Mouse (Mus musculus) lung, embryonic 15.5 days (tissue): ENCODE measurements around the gene Spa17. TPM values are rescaled to one million over a fixed set of nuclear protein-coding genes. Genes with fewer than 3 reads are reported as not detected.

Experiments
- ATAC-seq: fragments of 200-750 bp; cut with Nextera tagmentation; 2 replicates; pipeline ENCODE4 v1.8.0; 2017; ENCODE audit warnings: moderate number of reproducible peaks, borderline replicate concordance; ENCODE audit not compliant: low FRiP score, low TSS enrichment; ENCODE audit errors: extremely low read depth
- H3K27ac ChIP-seq: fragments of 300-500 bp; sonication (generic); 2 replicates; pipeline ENCODE4 v1.5.1; 2015; ENCODE audit warnings: moderate library complexity, mild to moderate bottlenecking, inconsistent platforms
- H3K27me3 ChIP-seq: fragments of 300-500 bp; sonication (generic); 2 replicates; pipeline ENCODE4 v1.6.1; 2015; ENCODE audit warnings: inconsistent platforms
- H3K36me3 ChIP-seq: fragments of 300-500 bp; sonication (generic); 2 replicates; pipeline ENCODE4 v1.6.1; 2015; ENCODE audit warnings: inconsistent platforms
- H3K4me1 ChIP-seq: fragments of 300-500 bp; sonication (generic); 2 replicates; pipeline ENCODE4 v1.6.1; 2015; ENCODE audit warnings: inconsistent platforms
- H3K4me2 ChIP-seq: fragments of 300-500 bp; sonication (generic); 2 replicates; pipeline ENCODE4 v1.6.1; 2015; ENCODE audit warnings: inconsistent platforms, mild to moderate bottlenecking, moderate library complexity
- H3K4me3 ChIP-seq: fragments of 300-500 bp; sonication (generic); 2 replicates; pipeline ENCODE4 v1.5.1; 2015; ENCODE audit warnings: mild to moderate bottlenecking, inconsistent platforms
- H3K9ac ChIP-seq: fragments of 300-500 bp; sonication (generic); 2 replicates; pipeline ENCODE4 v1.6.1; 2015; ENCODE audit warnings: inconsistent platforms
- H3K9me3 ChIP-seq: fragments of 300-500 bp; sonication (generic); 2 replicates; pipeline ENCODE4 v1.6.1; 2016; ENCODE audit warnings: inconsistent platforms
- WGBS: fragments of 180-500 bp; shearing (Covaris S2); methylation state at CpG from one replicate; pipeline ENCODE4 v1.1.7; 2015; 5-methylcytosine and 5-hydroxymethylcytosine counted together
- polyA plus RNA-seq: library from polyadenylated mRNA; unstranded; fragments of >200 nt; fragmentation: Nextera tagmentation; extraction: Ambion mirVana; gene quantifications from 2 replicates; pipeline ENCODE4 v1.2.1, GENCODE M21; 2015

The Spa17 gene
- polyA plus RNA-seq, 1 experiment from 2014 or later = 8.2 TPM

DNA sequence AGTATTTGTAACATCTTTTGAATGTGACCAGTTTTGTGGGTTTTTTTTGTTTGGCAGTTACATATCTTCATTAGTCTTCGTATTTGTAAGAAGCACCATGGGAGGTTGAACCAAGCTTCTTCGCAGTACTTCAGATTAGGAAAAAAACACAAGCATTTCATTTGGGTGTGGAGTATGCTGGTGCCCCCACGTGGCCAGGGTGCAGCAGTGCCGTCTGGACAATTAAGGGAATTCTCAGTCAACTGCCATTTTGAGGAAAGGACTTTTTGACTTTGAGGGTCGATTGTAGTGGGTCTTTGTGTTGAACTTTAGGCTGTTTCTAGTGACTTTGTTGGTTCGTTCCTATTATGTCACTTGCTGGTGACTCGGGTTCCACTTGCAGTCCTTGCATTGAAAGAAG lies 22.8 kb upstream of the Spa17 start:
- Histone ChIP-seq H3K4me3 (no peak overlapping the region), H3K27me3 (no peaks in the 10 kb centered on the region), H3K9me3 (no peaks in the 10 kb centered on the region), H3K4me2 (no peak overlapping the region), H3K27ac (no peak overlapping the region; the same call in 1 of the 2 replicates), H3K4me1 (peaks cover 20% of the 10 kb centered on the region), H3K36me3 (no peaks in the 10 kb centered on the region), H3K9ac (no peak overlapping the region)
- 14% methylated on average over 7 of the region's 7 CpGs for WGBS
- ATAC-seq = no peak

DNA sequence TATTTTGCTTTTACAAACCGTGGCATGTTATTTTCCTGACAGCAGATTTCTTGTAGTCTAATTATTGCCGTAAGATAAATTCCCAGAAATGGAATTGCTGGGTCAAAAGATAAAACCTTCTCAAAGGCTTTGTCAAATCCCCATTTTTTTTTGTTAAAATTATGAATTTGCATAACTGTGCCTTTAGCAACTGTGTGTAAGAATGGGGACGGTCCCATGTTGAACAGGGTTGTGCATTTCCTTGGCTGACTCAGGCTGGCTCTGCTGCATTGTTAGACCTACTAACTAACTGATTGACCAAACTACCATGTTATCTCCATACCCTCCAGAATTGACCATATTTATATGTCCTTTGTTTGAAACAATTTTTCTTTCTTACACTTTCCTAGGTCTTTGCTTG lies 20.7 kb upstream of the Spa17 start:
- Histone ChIP-seq H3K27me3 (no peaks in the 10 kb centered on the region), H3K9ac (no peak overlapping the region), H3K4me3 (no peak overlapping the region), H3K4me2 (no peak overlapping the region), H3K36me3 (no peaks in the 10 kb centered on the region), H3K9me3 (no peaks in the 10 kb centered on the region), H3K4me1 (peaks cover 20% of the 10 kb centered on the region), H3K27ac (no peak overlapping the region)
- ATAC-seq = no peak
- WGBS = 88% methylated on average over 3 of the region's 3 CpGs

DNA sequence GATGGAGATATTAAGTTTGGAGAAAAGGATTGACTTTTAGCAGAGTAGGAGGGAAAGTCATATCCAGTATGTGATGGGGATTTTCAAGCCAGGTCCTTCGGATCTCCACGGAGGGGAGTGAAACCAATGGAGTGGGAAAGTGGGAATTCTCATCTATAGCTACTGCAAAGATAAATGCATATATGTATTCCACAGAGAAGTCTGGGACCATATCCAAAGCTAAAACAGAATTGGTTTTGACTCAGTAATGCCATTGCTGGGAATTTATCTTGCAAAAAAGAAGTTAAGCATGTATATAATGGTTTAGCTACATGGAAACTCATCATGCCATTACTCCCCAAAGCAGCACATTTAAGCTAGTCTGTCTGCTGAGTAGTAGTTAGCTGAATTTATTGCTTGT lies 18.8 kb upstream of the Spa17 start:
- Histone ChIP-seq H3K9ac (no peak overlapping the region), H3K4me1 (peaks cover 6% of the 10 kb centered on the region; the same call in 1 of the 2 replicates), H3K36me3 (no peaks in the 10 kb centered on the region), H3K9me3 (no peaks in the 10 kb centered on the region), H3K27me3 (no peaks in the 10 kb centered on the region), H3K4me3 (no peak overlapping the region), H3K27ac (no peak overlapping the region), H3K4me2 (no peak overlapping the region)
- no peak for ATAC-seq
- 88% methylated on average over 2 of the region's 2 CpGs for WGBS

DNA sequence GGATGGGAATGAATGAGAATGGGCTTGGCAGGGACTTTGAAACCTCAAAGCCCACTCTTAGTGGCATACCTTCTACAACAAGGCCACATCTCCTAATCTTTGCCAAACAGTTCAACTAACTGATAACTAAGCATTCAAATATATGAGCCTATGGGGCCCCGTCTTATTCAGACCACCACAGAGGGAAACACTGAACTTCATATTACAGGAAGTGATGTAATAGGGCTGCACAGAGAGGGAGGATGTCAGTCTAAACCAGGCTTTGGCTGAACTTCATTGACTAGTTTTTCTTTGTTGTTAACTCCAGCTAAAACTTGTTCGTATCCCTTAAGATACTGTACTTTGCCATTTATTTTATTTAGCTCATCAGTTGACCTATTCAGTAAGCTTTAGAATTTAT lies 16.4 kb upstream of the Spa17 start:
- Histone ChIP-seq H3K27me3 (no peaks in the 10 kb centered on the region), H3K36me3 (no peaks in the 10 kb centered on the region), H3K4me2 (no peak overlapping the region), H3K4me3 (no peak overlapping the region), H3K4me1 (0 out of 2 replicates have a peak, but pooled peaks cover 4% of the 10 kb centered on the region), H3K27ac (no peak overlapping the region), H3K9ac (no peak overlapping the region), H3K9me3 (no peaks in the 10 kb centered on the region)
- no peak for ATAC-seq
- 71% methylated on average over 2 of the region's 2 CpGs for WGBS

DNA sequence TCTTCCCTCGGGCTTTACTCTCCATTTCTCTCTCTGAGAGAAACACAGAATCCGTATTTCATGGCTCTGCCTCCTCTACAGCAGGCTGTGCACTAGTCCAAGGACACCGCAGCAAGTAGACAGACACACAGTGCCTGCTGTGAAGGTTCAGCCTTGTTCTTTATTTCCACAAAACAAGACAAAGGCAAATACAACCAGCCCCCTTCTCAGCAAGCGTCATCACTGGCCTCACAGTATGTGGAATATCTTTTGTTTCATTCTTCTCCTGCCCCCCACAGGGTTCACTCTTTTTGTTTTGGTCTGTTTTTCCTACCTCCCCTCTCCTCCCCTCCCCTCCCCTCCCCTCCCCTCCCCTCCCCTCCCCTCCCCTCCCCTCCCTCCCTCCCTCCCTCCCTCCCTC lies 15.1 kb upstream of the Spa17 start:
- Histone ChIP-seq H3K9me3 (no peaks in the 10 kb centered on the region), H3K4me3 (no peak overlapping the region), H3K27ac (no peak overlapping the region), H3K9ac (no peak overlapping the region), H3K4me1 (0 out of 2 replicates have a peak, but pooled peaks cover 4% of the 10 kb centered on the region), H3K36me3 (no peaks in the 10 kb centered on the region), H3K4me2 (no peak overlapping the region), H3K27me3 (no peaks in the 10 kb centered on the region)
- 78% methylated on average over 4 of the region's 4 CpGs for WGBS
- no peak for ATAC-seq

DNA sequence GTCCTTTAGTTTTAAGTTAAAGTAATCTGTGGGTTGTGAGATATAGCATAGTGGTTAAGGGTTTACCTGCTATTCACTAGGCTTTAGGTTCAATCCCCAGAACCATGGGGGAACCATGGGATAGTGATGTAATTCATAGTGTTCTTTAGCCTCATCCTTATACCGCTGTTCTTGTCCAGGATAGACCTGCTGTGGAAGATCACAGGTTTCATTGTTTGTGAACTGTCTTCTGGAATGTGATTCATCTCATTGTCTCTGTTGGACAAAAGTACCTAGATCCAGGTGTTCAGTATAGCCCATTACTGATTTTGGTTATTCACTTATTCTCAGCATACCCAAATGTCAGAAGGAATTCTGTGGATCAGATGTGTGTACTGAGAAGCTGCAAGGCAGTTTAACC lies 13.7 kb upstream of the Spa17 start:
- H3K27me3 ChIP-seq = no peaks in the 10 kb centered on the region
- no peak overlapping the region for H3K27ac ChIP-seq
- H3K4me3 ChIP-seq = no peak overlapping the region
- no peaks in the 10 kb centered on the region for H3K9me3 ChIP-seq
- ATAC-seq = no peak
- H3K4me2 ChIP-seq = no peak overlapping the region
- 93% methylated on average over 1 of the region's 1 CpGs for WGBS
- H3K9ac ChIP-seq = no peak overlapping the region
- H3K36me3 ChIP-seq = no peaks in the 10 kb centered on the region
- 0 out of 2 replicates have a peak, but pooled peaks cover 4% of the 10 kb centered on the region for H3K4me1 ChIP-seq

DNA sequence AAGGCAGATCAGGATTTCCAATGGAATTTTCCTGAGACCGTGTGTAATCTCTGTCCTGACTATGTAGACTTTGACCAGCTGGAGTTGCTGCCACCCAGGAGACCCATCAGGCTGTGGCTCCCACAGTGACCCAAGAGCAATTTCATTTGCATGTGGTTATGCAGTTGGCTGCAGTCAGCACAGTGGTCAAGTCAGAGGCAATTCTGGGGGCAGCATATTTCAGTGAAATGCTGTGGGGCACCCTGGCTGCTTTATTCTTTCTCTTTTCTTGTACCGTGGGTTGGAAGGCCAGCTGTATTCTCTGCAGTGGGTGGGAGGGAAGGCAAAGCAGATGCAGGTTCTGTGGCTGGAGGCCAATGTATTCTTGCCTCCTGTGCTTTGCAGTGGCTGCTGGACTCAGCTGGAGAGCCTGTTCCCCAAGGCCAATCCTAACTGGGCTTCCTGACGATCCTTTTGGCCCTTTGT lies 12.6 kb upstream of the Spa17 start:
- no peak overlapping the region for H3K27ac ChIP-seq
- no peak for ATAC-seq
- H3K9ac ChIP-seq = no peak overlapping the region
- no peaks in the 10 kb centered on the region for H3K9me3 ChIP-seq
- H3K4me3 ChIP-seq = no peak overlapping the region
- no peaks in the 10 kb centered on the region for H3K36me3 ChIP-seq
- WGBS = 27% methylated on average over 3 of the region's 3 CpGs
- 0 out of 2 replicates have a peak, but pooled peaks cover 4% of the 10 kb centered on the region for H3K4me1 ChIP-seq
- H3K4me2 ChIP-seq = no peak overlapping the region
- no peaks in the 10 kb centered on the region for H3K27me3 ChIP-seq

DNA sequence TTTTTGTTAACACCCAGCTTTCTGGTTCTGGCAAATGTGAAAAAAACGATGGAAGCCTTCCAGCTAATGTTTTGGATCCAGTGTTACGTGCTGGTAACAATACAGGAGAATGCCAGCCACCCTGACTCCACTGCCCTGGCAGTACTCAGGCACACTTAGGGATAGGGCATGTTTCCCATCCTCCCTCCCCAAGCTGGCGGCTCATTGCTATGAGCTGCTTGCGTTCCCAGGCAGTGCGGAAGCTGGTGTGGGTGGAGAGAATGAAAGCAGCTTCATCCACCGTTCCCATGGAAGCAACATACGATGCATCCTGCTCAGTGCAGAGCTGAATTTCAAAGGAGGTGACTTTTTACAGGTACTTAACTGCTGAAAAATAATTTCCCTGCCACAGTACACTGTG lies 12.1 kb upstream of the Spa17 start:
- Histone ChIP-seq H3K4me3 (no peak overlapping the region), H3K27me3 (no peaks in the 10 kb centered on the region), H3K27ac (no peak overlapping the region), H3K9me3 (no peaks in the 10 kb centered on the region), H3K9ac (no peak overlapping the region), H3K36me3 (no peaks in the 10 kb centered on the region), H3K4me1 (0 out of 2 replicates have a peak, but pooled peaks cover 4% of the 10 kb centered on the region), H3K4me2 (no peak overlapping the region)
- ATAC-seq = no peak
- WGBS = 43% methylated on average over 7 of the region's 7 CpGs

DNA sequence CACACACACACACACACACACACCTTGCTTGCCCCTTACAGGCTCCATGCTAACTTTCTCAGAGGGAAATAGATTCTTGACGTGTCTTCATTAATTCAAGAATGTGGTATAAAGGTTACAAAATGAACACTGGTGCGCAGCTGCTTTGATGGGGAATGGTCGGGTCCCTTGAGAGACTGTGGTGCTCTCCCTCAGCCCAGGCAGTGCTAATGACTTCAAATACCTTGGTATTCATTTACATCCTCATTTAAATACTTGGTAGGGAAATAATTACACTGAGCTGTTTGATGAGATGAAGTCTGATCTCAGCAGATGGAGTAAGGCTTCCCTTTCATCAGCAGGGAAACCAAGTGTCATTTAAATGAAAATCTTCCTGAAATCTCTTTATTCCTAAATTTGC lies 11.6 kb upstream of the Spa17 start:
- Histone ChIP-seq H3K27ac (no peak overlapping the region), H3K27me3 (no peaks in the 10 kb centered on the region), H3K4me3 (no peak overlapping the region), H3K4me1 (0 out of 2 replicates have a peak, but pooled peaks cover 4% of the 10 kb centered on the region), H3K36me3 (no peaks in the 10 kb centered on the region), H3K9ac (no peak overlapping the region), H3K9me3 (no peaks in the 10 kb centered on the region), H3K4me2 (no peak overlapping the region)
- ATAC-seq = no peak
- WGBS = 59% methylated on average over 3 of the region's 3 CpGs

DNA sequence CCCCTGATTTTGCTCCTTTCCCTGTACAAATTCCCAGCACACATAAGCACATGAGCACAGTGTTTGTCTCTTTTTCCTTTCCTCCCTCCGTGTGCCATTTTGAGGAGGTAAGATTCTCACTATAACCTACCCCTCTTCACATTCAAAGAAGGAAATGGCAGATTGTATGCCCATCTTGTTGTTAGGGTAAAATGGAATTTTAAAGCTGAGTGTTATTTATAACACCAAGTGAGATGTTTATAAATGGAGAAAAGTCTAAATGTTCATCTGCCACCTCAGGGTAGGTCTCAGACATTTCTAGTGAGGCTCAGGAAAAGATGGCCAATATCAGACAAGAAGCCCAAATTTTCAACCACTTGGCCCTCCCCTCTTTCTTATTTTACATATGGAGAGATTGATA lies 11.0 kb upstream of the Spa17 start:
- no peaks in the 10 kb centered on the region for H3K27me3 ChIP-seq
- no peak overlapping the region for H3K27ac ChIP-seq
- no peaks in the 10 kb centered on the region for H3K9me3 ChIP-seq
- no peaks in the 10 kb centered on the region for H3K36me3 ChIP-seq
- no peak overlapping the region for H3K4me2 ChIP-seq
- 67% methylated on average over 1 of the region's 1 CpGs for WGBS
- H3K9ac ChIP-seq = no peak overlapping the region
- ATAC-seq = no peak
- 0 out of 2 replicates have a peak, but pooled peaks cover 4% of the 10 kb centered on the region for H3K4me1 ChIP-seq
- H3K4me3 ChIP-seq = no peak overlapping the region

DNA sequence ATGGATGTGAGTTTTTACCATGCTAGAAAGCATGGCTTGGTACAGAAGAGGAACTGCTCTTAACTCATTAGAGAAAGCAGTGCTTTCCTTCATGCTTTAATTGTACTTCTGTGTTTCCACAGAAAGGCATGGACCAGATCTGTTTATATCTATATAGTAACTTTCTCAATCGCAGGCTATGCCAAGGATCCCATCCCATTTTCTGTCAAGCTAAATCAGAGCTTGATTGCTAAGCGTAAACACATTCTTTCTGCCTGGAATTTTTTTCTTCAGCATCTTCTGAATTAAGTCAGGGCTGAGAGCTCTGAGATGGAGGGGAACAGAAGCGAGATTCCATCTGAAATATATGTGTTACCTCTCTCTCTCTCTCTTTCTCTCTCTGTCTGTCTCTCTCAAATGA lies 10.5 kb upstream of the Spa17 start:
- H3K4me2 ChIP-seq = no peak overlapping the region
- H3K9me3 ChIP-seq = no peaks in the 10 kb centered on the region
- no peak overlapping the region for H3K9ac ChIP-seq
- WGBS = 45% methylated on average over 3 of the region's 3 CpGs
- H3K4me1 ChIP-seq = 0 out of 2 replicates have a peak, but pooled peaks cover 4% of the 10 kb centered on the region
- H3K27ac ChIP-seq = no peak overlapping the region
- H3K4me3 ChIP-seq = no peak overlapping the region
- H3K27me3 ChIP-seq = no peaks in the 10 kb centered on the region
- H3K36me3 ChIP-seq = no peaks in the 10 kb centered on the region
- no peak for ATAC-seq

DNA sequence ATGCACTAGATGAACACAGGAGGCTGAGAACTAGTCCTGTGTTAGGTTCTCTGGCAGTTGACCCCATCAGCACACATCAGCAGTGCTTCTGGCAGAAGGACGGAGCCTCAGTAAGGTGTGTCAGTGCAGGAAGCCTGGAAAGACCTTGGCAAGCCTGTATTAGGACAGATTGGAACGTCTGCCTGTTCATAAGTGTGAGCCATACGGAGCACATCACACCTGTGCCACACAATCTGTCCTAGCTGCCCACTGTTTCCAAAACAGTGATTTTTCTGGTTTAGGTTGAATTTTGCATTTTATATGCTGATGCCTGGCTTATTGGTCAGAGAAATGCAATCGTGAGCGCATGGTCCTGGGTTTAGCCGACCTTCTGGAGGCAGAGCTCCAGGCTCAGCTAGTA lies 7.8 kb upstream of the Spa17 start:
- Histone ChIP-seq H3K9ac (no peak overlapping the region), H3K27me3 (no peaks in the 10 kb centered on the region), H3K36me3 (no peaks in the 10 kb centered on the region), H3K4me1 (0 out of 2 replicates have a peak, but pooled peaks cover 3% of the 10 kb centered on the region), H3K4me2 (no peak overlapping the region), H3K27ac (no peak overlapping the region), H3K4me3 (no peak overlapping the region), H3K9me3 (no peaks in the 10 kb centered on the region)
- ATAC-seq = no peak
- WGBS = 81% methylated on average over 6 of the region's 6 CpGs

DNA sequence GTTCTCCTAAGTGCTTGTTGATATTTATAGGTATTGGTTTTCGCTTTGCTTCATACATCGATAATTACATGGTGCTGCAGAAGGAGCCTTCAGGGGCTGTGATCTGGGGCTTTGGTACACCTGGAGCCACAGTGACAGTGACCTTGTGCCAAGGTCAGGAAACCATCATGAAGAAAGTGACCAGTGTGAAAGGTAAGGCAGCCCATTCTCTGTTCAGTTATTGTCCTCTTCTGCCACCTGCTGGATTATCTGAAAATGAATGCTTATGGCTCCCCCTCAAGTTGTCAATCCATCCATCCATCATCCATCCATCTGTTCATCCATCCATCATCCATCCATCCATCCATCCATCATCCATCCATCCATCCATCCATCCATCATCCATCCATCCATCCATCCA lies 3.2 kb upstream of the Spa17 start:
- no peak overlapping the region for H3K9ac ChIP-seq
- no peak overlapping the region for H3K4me2 ChIP-seq
- H3K4me3 ChIP-seq = no peak overlapping the region
- 48% methylated on average over 2 of the region's 2 CpGs for WGBS
- H3K4me1 ChIP-seq = peaks cover 9% of the 10 kb centered on the region; the same call in 1 of the 2 replicates
- H3K9me3 ChIP-seq = no peaks in the 10 kb centered on the region
- H3K27me3 ChIP-seq = no peaks in the 10 kb centered on the region
- no peak overlapping the region for H3K27ac ChIP-seq
- ATAC-seq = no peak
- no peaks in the 10 kb centered on the region for H3K36me3 ChIP-seq
